Mouse (Mus musculus) hindbrain, embryonic 14.5 days (tissue): ENCODE measurements around the gene Olfr878. TPM values are rescaled to one million over a fixed set of nuclear protein-coding genes. Genes with fewer than 3 reads are reported as not detected.

ENCODE experiments used
- ATAC-seq: fragments of 200-750 bp; cut with Nextera tagmentation; 2 replicates; pipeline ENCODE4 v1.8.0; 2017; ENCODE audit warnings: moderate number of reproducible peaks, mild to moderate bottlenecking, moderate TSS enrichment, moderate library complexity; ENCODE audit not compliant: low FRiP score
- DNase-seq: peaks from one replicate; pipeline ENCODE4 v3.0.0-alpha.2; 2015; ENCODE audit warnings: low spot score
- H3K27ac ChIP-seq: fragments of 300-500 bp; sonication (generic); 2 replicates; pipeline ENCODE4 v1.5.1; 2014; ENCODE audit warnings: mild to moderate bottlenecking, moderate library complexity
- H3K27me3 ChIP-seq: fragments of 300-500 bp; sonication (generic); 2 replicates; pipeline ENCODE4 v1.6.1; 2014; ENCODE audit warnings: mild to moderate bottlenecking, low read length, mixed read lengths; ENCODE audit not compliant: control insufficient read depth, insufficient read depth
- H3K36me3 ChIP-seq: fragments of 300-500 bp; sonication (generic); replicated peaks from 2 replicates; pipeline ENCODE4 v1.6.1; 2014; ENCODE audit not compliant: control insufficient read depth, insufficient read depth
- H3K4me1 ChIP-seq: fragments of 300-500 bp; sonication (generic); replicated peaks from 2 replicates; pipeline ENCODE4 v1.6.1; 2014; ENCODE audit warnings: antibody characterized with exemption, low read length, mixed read lengths; ENCODE audit not compliant: control insufficient read depth, insufficient read depth
- H3K4me2 ChIP-seq: fragments of 300-500 bp; sonication (generic); replicated peaks from 2 replicates; pipeline ENCODE4 v1.6.1; 2014; ENCODE audit warnings: mild to moderate bottlenecking, moderate library complexity
- H3K4me3 ChIP-seq: fragments of 300-500 bp; sonication (generic); replicated peaks from 2 replicates; pipeline ENCODE4 v1.5.1; 2014; ENCODE audit warnings: mild to moderate bottlenecking, low read length
- H3K9ac ChIP-seq: fragments of 300-500 bp; sonication (generic); 2 replicates; pipeline ENCODE4 v1.6.1; 2014
- H3K9me3 ChIP-seq: fragments of 300-500 bp; sonication (generic); 2 replicates; pipeline ENCODE4 v1.6.1; 2016; ENCODE audit warnings: low read length; ENCODE audit not compliant: control insufficient read depth
- WGBS: fragments of 180-500 bp; shearing (Covaris S2); extraction: QIAGEN DNeasy Blood & Tissue Kit; methylation state at CpG from one replicate; pipeline ENCODE4 v1.1.7; 2014; 5-methylcytosine and 5-hydroxymethylcytosine counted together
- polyA plus RNA-seq: library from polyadenylated mRNA; unstranded; fragments of >200 nt; fragmentation: Nextera tagmentation; extraction: Ambion mirVana; gene quantifications from 2 replicates; pipeline ENCODE4 v1.2.1, GENCODE M21; 2014

The Olfr878 gene
- polyA plus RNA-seq = not detected in 2 replicates

- H3K9ac ChIP-seq = no peak within 1 kb of the TSS
- DNase-seq (no peak), ATAC-seq (no peak)
- H3K27me3 ChIP-seq = no peaks in the 10 kb centered on the region
- H3K27ac ChIP-seq = no peak within 1 kb of the TSS
- no peaks in the 10 kb centered on the region for H3K9me3 ChIP-seq
- no peak within 1 kb of the TSS for H3K4me3 ChIP-seq
- WGBS = 80% methylated on average over 2 of the region's 2 CpGs
- H3K36me3 ChIP-seq = no peaks in the 10 kb centered on the region
- H3K4me2 ChIP-seq = no peak within 1 kb of the TSS
- H3K4me1 ChIP-seq = no peaks in the 10 kb centered on the region
Measured at GRCm38 (mm10) chr9:37917540-37917939, at the start of gene Olfr878. Gene Olfr878, plus strand, starts transcription at chr9:37917840.

- Histone ChIP-seq H3K9me3 (no peaks in the 10 kb centered on the region), H3K4me3 (no peak overlapping the region), H3K9ac (no peak overlapping the region), H3K4me1 (no peaks in the 10 kb centered on the region), H3K27me3 (no peaks in the 10 kb centered on the region), H3K27ac (no peak overlapping the region), H3K4me2 (no peak overlapping the region), H3K36me3 (no peaks in the 10 kb centered on the region)
- 65% methylated on average over 1 of the region's 1 CpGs for WGBS
- no peak for DNase-seq
- no peak for ATAC-seq
Measured at GRCm38 (mm10) chr9:37870246-37870645, 47.4 kb upstream of the Olfr878 start.

GRCm38 (mm10) chr9:37871097-37871496 lies 46.5 kb upstream of the Olfr878 start:
- 81% methylated on average over 1 of the region's 1 CpGs for WGBS
- no peak overlapping the region for H3K4me2 ChIP-seq
- no peak overlapping the region for H3K9ac ChIP-seq
- no peak for DNase-seq
- ATAC-seq = no peak
- no peak overlapping the region for H3K4me3 ChIP-seq
- no peaks in the 10 kb centered on the region for H3K9me3 ChIP-seq
- H3K27me3 ChIP-seq = no peaks in the 10 kb centered on the region
- H3K27ac ChIP-seq = no peak overlapping the region
- H3K36me3 ChIP-seq = no peaks in the 10 kb centered on the region
- no peaks in the 10 kb centered on the region for H3K4me1 ChIP-seq

- no peak overlapping the region for H3K4me3 ChIP-seq
- ATAC-seq = no peak
- no peaks in the 10 kb centered on the region for H3K4me1 ChIP-seq
- H3K36me3 ChIP-seq = no peaks in the 10 kb centered on the region
- no peak overlapping the region for H3K4me2 ChIP-seq
- DNase-seq = no peak
- no peaks in the 10 kb centered on the region for H3K9me3 ChIP-seq
- no peak overlapping the region for H3K9ac ChIP-seq
- no peak overlapping the region for H3K27ac ChIP-seq
- H3K27me3 ChIP-seq = no peaks in the 10 kb centered on the region
- WGBS = 59% methylated on average over 1 of the region's 1 CpGs
Measured at GRCm38 (mm10) chr9:37871536-37871935, 46.1 kb upstream of the Olfr878 start.

- 31% methylated on average over 2 of the region's 2 CpGs for WGBS
- Histone ChIP-seq H3K27ac (no peak overlapping the region), H3K27me3 (no peaks in the 10 kb centered on the region), H3K9ac (no peak overlapping the region), H3K4me3 (no peak overlapping the region), H3K4me2 (no peak overlapping the region), H3K9me3 (no peaks in the 10 kb centered on the region), H3K4me1 (no peaks in the 10 kb centered on the region; the same call in 1 of the 2 replicates), H3K36me3 (no peaks in the 10 kb centered on the region)
- ATAC-seq = no peak
- no peak for DNase-seq
Measured at GRCm38 (mm10) chr9:37890960-37891359, 26.7 kb upstream of the Olfr878 start.

- ATAC-seq = no peak
- Histone ChIP-seq H3K27ac (no peak within 1 kb of the TSS), H3K4me1 (no peaks in the 10 kb centered on the region), H3K4me2 (no peak within 1 kb of the TSS), H3K27me3 (no peaks in the 10 kb centered on the region), H3K9me3 (no peaks in the 10 kb centered on the region), H3K4me3 (no peak within 1 kb of the TSS), H3K9ac (no peak within 1 kb of the TSS), H3K36me3 (no peaks in the 10 kb centered on the region)
- WGBS = 24% methylated on average over 2 of the region's 2 CpGs
- DNase-seq = no peak
Measured at GRCm38 (mm10) chr9:37896661-37897060, 21.0 kb upstream of the Olfr878 start, which contains the start of gene Olfr145. Gene Olfr145, plus strand, starts transcription at chr9:37896724.

- no peak overlapping the region for H3K9ac ChIP-seq
- no peak overlapping the region for H3K4me3 ChIP-seq
- no peak overlapping the region for H3K27ac ChIP-seq
- no peak overlapping the region for H3K4me2 ChIP-seq
- no peaks in the 10 kb centered on the region for H3K27me3 ChIP-seq
- WGBS = 78% methylated on average over 3 of the region's 3 CpGs
- ATAC-seq (no peak), DNase-seq (no peak)
- no peaks in the 10 kb centered on the region for H3K36me3 ChIP-seq
- H3K9me3 ChIP-seq = no peaks in the 10 kb centered on the region
- no peaks in the 10 kb centered on the region for H3K4me1 ChIP-seq
Measured at GRCm38 (mm10) chr9:37905555-37905954, 12.1 kb upstream of the Olfr878 start.

GRCm38 (mm10) chr9:37918018-37918417 lies 378 bp downstream of the Olfr878 start:
- Histone ChIP-seq H3K9me3 (no peaks in the 10 kb centered on the region), H3K9ac (no peak overlapping the region), H3K27me3 (no peaks in the 10 kb centered on the region), H3K4me1 (no peaks in the 10 kb centered on the region), H3K4me2 (no peak overlapping the region), H3K36me3 (no peaks in the 10 kb centered on the region), H3K27ac (no peak overlapping the region), H3K4me3 (no peak overlapping the region)
- WGBS = 74% methylated on average over 1 of the region's 1 CpGs
- DNase-seq = no peak
- no peak for ATAC-seq

- DNase-seq (no peak), ATAC-seq (no peak)
- H3K4me2 ChIP-seq = no peak overlapping the region
- WGBS = 89% methylated on average over 5 of the region's 5 CpGs
- no peak overlapping the region for H3K4me3 ChIP-seq
- no peaks in the 10 kb centered on the region for H3K4me1 ChIP-seq
- H3K36me3 ChIP-seq = no peaks in the 10 kb centered on the region
- no peaks in the 10 kb centered on the region for H3K9me3 ChIP-seq
- no peak overlapping the region for H3K9ac ChIP-seq
- no peak overlapping the region for H3K27ac ChIP-seq
- H3K27me3 ChIP-seq = no peaks in the 10 kb centered on the region
Measured at GRCm38 (mm10) chr9:37924194-37924593, 6.6 kb downstream of the Olfr878 start.

- Histone ChIP-seq H3K4me2 (no peak overlapping the region), H3K9me3 (no peaks in the 10 kb centered on the region), H3K27ac (no peak overlapping the region), H3K9ac (no peak overlapping the region), H3K36me3 (no peaks in the 10 kb centered on the region), H3K27me3 (no peaks in the 10 kb centered on the region), H3K4me1 (no peaks in the 10 kb centered on the region), H3K4me3 (no peak overlapping the region)
- DNase-seq = no peak
- 65% methylated on average over 2 of the region's 2 CpGs for WGBS
- no peak for ATAC-seq
Measured at GRCm38 (mm10) chr9:37925445-37925844, 7.8 kb downstream of the Olfr878 start.
